Mouse (Mus musculus) frontal cortex, postnatal 25 days (tissue): ENCODE results near the gene Egfl8.
A peak's percentile ranks its signal among the peaks of the same experiment; 100 is the strongest.

ENCODE experiments used
- DNase-seq, 2 experiments: peaks; one replicate each; pipeline ENCODE4 v3.0.0; 2022; ENCODE audit warnings: low spot score in 2 of 2

Egfl8 gene

DNA sequence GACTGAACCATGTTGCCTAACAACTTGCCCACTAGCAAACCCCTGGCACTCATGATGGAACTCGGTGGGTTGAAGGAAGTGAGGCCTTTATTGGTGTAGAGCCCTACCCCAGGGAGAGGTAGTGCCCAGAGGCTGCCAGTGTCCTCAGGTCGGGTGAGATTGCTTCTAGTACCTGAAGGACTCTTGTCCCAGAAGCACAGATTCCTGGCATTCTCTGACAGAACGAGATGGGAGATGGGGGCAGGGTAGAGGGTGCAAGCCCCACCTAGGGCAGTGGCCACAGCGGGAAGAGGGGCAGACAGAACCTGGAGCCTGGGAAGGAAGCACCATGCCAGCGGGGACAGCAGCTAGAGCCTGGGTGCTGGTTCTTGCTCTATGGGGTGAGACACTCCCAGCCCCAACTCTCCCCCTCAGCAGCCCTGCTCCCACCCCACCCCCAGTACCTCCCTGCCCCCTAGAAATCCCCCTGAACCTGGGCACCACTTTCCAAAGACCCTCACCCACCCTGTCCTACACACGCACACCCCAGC lies 18.1 kb downstream of the Egfl8 start, which contains the start of gene Ager:
Gene Ager (plus strand): TSS at position 297 of the 530 bp plus-strand sequence.
- DNase-seq = no peak

GRCm38 (mm10) chr17:34596098-34596497 lies 19.7 kb downstream of the Egfl8 start:
- DNase-seq = no peak

DNA sequence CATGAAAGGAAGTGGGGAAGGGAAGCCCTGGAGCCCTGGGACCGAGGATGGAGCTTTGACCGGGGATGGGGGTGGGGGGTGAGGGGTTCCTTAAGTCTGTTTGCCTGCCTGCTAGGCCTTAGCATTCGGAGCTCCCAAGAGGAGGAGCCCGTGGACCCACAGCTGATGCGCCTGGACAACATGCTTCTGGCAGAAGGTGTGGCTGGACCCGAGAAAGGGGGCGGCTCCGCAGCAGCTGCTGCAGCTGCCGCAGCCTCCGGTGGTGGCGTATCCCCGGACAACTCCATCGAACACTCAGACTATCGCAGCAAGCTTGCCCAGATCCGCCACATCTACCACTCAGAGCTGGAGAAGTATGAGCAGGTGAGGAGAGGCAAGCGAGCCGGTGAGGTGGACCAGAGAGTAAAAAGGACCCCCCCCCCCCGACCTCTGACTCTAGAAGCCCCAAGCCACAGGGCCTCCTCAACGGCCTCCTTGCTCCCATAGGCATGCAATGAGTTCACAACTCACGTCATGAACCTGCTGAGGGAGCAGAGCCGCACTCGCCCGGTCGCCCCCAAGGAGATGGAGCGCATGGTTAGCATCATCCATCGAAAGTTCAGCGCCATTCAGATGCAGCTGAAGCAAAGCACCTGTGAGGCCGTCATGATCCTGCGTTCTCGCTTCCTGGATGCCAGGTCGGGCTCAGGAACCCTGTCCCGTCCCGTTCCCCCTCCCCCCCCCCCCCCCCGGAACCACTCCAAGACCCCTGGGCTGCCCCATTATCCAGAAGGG lies 21.8 kb downstream of the Egfl8 start:
- no peak for DNase-seq

- no peak for DNase-seq
Observed at GRCm38 (mm10) chr17:34592581-34593549, 22.9 kb downstream of the Egfl8 start.

DNA sequence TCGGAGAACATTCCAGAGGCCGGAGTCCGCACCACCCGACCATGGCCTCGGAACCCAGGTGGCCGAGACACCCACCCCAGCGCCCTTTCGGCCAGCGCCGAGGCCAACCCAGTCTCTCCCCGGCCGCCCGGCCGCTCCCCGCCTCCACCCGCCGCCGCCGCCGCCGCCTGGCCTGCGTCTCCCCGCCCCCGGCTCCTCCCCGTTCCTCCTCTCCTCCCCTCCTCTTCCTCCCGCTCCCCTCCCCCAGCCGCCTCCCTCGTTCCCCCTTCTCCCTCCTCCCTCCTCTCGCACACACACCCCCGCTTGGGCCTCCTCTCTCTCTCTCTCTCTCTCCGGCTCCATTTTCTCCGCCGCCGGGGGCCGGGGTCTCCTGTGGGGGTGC lies 23.8 kb downstream of the Egfl8 start:
- peak in 1 of 2 experiments; percentile 47 for DNase-seq

- DNase-seq = no peak
Observed at GRCm38 (mm10) chr17:34591029-34591993, 24.5 kb downstream of the Egfl8 start, which contains the start of gene Pbx2. Pbx2 (plus strand) TSS chr17:34591266.

GRCm38 (mm10) chr17:34590154-34590987 lies 25.4 kb downstream of the Egfl8 start:
- DNase-seq = no peak

DNA sequence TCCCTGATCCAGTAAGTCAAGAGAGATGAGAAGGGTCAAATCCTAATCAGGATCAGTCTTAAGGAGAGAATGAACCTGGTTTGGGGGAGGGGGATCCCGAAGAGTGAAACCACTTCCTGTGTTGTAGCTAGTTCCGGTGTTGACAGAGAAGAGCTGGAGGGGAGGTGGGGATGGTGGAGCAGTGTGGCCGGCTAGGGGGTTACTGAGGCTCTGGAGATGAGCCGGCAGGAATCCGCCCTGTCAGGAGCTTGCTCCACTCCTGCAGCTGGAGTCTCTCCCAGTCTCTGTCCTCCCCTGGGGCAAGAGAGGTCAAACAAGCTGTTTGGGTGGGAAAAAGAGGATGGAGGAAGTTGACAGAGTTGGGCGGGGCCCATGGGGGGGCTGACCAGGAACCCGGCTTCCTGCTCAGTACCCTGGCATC lies 26.1 kb downstream of the Egfl8 start, which contains the start of gene Gpsm3:
Gene Gpsm3 (plus strand): TSS at position 126 of the 421 bp plus-strand sequence.
- DNase-seq = no peak

GRCm38 (mm10) chr17:34589206-34589605 lies 26.6 kb downstream of the Egfl8 start:
- DNase-seq = no peak

- no peak for DNase-seq
Observed at GRCm38 (mm10) chr17:34588767-34589166, 27.0 kb downstream of the Egfl8 start.

GRCm38 (mm10) chr17:34587814-34588213 lies 28.0 kb downstream of the Egfl8 start:
- DNase-seq = no peak

DNA sequence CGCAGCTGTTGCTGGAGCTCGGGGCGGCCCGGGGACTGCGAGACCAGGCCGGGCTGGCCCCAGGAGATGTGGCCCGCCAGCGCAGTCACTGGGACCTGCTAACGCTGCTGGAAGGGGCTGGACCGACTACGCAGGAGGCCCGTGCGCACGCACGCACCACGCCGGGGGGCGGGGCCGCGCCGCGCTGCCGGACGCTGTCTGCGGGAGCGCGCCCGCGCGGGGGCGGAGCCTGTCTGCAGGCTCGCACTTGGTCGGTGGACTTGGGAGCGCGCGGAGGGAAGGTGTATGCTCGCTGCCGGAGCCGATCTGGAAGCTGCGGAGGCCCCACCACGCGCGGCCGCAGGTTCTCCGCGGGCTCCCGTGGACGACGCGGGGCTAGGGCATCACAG lies 28.4 kb downstream of the Egfl8 start:
- DNase-seq = peak; percentile 95 to 96

GRCm38 (mm10) chr17:34586796-34587422 lies 28.9 kb downstream of the Egfl8 start:
- peak; percentile 72 to 87 for DNase-seq

DNA sequence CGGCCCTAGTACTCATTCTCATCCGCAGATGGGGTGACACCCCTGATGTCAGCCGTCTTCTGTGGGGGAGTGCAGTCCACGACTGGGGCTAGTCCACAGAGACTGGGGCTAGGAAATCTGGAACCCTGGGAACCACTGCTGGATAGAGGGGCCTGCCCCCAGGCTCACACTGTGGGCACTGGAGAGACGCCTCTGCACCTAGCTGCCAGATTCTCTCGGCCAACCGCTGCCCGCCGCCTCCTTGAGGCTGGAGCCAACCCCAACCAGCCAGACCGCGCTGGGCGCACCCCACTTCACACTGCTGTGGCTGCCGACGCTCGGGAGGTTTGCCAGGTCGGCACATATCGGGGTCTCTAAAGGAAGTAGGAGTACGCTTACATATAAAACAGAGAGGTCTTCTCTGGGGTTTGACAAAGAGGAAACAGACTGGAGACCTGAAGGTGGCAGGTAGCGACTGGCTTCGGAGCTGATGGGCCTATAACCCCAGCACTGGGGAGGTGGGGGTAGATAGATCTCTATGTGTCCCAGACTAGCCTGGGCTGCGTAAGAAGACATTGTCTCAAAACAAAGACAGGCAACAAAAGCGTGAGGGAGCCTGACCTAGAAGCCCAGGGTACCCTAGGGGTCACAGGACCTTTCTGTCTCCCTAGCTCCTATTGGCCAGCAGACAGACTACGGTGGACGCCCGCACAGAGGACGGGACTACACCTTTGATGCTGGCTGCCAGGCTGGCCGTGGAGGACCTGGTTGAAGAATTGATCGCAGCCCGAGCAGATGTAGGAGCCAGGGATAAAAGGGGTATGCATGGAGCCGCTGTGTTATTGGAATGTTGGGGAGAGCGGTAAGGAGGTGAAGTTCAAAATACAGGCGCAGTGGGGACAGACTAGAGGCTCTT lies 29.6 kb downstream of the Egfl8 start:
- no peak for DNase-seq

DNA sequence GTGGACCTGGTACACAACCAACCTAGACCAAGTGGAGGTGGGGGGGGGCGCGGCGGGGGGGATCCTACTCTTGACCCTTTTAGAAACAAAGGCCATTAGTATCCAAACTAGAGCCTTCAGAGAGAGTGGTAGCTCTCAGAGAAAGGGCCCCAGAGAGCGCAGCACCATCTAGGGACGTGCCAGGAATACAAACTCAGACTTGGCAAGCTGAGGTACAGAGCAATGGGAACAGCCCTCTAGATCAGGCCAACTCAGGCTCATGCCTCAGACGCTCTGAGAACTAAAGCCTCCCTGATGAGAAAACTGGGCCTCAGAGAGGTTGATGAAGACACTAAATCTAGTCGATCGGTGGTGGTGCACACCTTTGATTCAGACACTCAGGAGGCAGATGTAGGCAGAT lies 30.6 kb downstream of the Egfl8 start:
- DNase-seq = no peak

DNA sequence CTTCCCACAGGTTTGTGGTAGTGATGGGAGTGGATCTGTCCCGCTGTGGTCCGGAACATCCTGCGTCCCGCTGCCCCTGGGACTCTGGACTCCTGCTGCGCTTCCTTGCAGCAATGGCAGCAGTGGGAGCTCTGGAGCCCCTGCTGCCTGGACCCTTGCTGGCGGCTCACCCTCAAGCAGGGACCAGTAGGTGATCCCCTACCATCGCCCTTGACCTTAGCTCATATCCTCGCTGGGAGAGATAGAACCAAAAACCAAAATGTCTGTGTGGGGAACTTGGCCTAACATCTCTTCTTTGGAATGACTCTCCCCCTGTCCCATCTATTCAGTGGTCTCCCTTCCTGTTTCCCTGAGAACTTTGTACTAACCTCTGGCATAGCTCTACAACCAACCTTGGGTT lies 32.0 kb downstream of the Egfl8 start:
- no peak for DNase-seq

- DNase-seq = no peak
Observed at GRCm38 (mm10) chr17:34583397-34583796, 32.4 kb downstream of the Egfl8 start.

- no peak for DNase-seq
Observed at GRCm38 (mm10) chr17:34582528-34582927, 33.2 kb downstream of the Egfl8 start.

- no peak for DNase-seq
Observed at GRCm38 (mm10) chr17:34578070-34578469, 37.7 kb downstream of the Egfl8 start.
